Mouse (Mus musculus): ENCODE results near the gene Gyg. TPM values are rescaled to one million over a fixed set of nuclear protein-coding genes. Genes with fewer than 3 reads are reported as not detected.

Gene Gyg
- total and polyA plus RNA-seq, 3 experiments: 19.6 to 26.2 (median 22.7) TPM

DNA sequence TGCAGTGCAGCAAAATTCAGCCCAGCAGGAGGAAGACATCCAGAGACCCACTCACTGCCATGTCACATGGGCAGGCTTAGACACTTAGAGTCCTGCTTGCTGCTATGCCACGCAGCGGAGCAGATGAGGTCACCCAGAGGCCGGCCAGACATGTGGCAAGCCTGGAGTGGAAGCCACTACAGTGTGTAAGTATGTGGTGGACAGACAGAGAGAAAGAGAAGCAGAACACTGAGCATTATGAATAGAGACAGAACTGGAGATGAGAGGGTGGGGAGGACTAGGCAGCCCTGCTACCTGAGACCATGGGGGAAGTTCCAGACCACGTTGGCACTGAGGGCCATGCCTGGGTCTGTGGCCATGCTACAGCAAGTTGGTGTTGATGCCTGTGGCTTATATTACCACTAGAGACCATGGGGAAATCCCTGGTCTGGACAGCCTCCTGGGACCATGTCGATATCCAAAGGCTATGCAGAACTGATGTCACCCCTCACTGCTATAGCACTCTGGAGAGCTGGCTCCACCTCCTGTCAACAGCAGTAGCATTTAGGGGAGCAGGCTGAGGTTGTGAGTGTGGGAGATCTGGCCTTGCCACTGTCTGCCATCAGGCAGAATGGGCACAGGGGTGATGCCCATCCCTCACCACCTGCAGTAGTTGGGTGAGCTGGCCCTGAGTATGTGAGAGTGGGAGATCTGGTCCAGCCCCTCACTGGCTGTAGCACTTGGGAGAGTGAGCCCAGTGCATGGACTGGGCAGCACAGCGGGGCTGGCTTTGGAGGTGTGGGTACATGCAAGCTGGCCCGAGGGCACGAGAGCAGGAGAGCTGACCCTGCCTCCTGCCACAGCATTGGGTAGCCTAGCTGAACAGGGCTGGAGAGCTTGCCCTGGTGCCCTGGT, 24.4 kb downstream of the Gyg start:
- Histone ChIP-seq H3K4me2 (ENCODE audit: insufficient read depth, low read depth, poor library complexity, severe bottlenecking) (no peak overlapping the region), H3K27ac (ENCODE audit: insufficient read depth, low read depth) (peak overlapping the region; percentile 5; the same call in 1 of the 2 replicates), H3K4me3 (replicated peaks in 1 of 3; ENCODE audit: low read depth in 2 of 3, low read length in 2 of 3, poor library complexity in 1 of 3) (peak overlapping the region in 1 of 3 experiments; percentile 27), H3K79me2 (replicated peaks; ENCODE audit: control insufficient read depth, extremely low read depth, insufficient read depth, poor library complexity, severe bottlenecking) (no peaks in the 10 kb centered on the region), H3K9ac (ENCODE audit: insufficient read depth, low read depth) (no peak overlapping the region), H3K4me1 (ENCODE audit: control insufficient read depth in 1 of 2, insufficient read depth in 2 of 2) (peaks cover 19 to 21% of the 10 kb centered on the region in 2 experiments), H3K9me3 (replicated peaks; ENCODE audit: low read length) (no peaks in the 10 kb centered on the region), H3K27me3 (replicated peaks) (no peaks in the 10 kb centered on the region), H3K36me3 (replicated peaks in 1 of 2; ENCODE audit: control insufficient read depth in 1 of 2, insufficient read depth in 1 of 2, low read length in 1 of 2) (peaks cover 3 to 39% of the 10 kb centered on the region in 2 experiments)
- dilution Hi-C loops (cut with MboI; ENCODE audit: extremely low pct_ligation_motif_present, extremely low pct_unique_long_range_greater_than_20kb, low sequenced_read_pairs): no loop called here
- in situ Hi-C loops (cut with MboI; ENCODE audit: low pct_ligation_motif_present, low pct_unique_long_range_greater_than_20kb, low sequenced_read_pairs): no loop called here
- peak; percentile 62 for DNase-seq (ENCODE audit: extremely low read depth)
- no peak for TF ChIP-seq SMC3 (IDR thresholded peaks at IDR 0.05; ENCODE audit: low read depth, low read length)
- no peak for TF ChIP-seq CTCF (conservative IDR thresholded peaks at IDR 0.05 in 1 of 2, IDR thresholded peaks at IDR 0.05 in 1 of 2; ENCODE audit: low read depth in 2 of 2, low read length in 2 of 2)

DNA sequence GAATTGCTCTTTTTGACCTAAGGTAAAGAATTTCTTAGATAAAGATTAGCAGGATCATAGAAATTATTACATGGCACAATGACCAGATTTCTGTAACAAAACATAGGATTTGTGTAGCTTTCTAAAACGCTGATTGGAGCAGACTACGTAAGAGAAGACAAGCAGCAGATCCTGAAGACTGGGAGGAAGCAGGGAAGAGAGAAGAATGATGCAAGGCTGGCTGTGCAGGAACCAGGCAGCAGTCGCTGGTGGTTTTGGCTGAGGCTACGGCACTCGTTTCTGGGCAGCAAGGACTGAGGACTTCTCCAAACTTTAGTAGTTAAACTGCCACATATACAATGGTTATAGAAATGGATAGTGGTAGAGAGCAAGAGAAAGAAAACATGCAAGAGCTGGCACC, 25.6 kb downstream of the Gyg start:
- H3K27me3 ChIP-seq (replicated peaks): no peaks in the 10 kb centered on the region
- TF ChIP-seq MAFK (IDR thresholded peaks at IDR 0.05; ENCODE audit: insufficient replicate concordance, low read length) (no peak), ZKSCAN1 (IDR thresholded peaks at IDR 0.05; ENCODE audit: borderline replicate concordance, low read depth, low read length) (no peak), ZC3H11A (IDR thresholded peaks at IDR 0.05; ENCODE audit: low read depth, low read length) (no peak), MAZ (IDR thresholded peaks at IDR 0.05; ENCODE audit: low read depth, low read length) (no peak), USF1 (IDR thresholded peaks at IDR 0.05; ENCODE audit: low read depth, low read length) (no peak), IRF4 (IDR thresholded peaks at IDR 0.05; ENCODE audit: low read depth, low read length) (no peak)
- peaks cover 8 to 40% of the 10 kb centered on the region in 2 experiments for H3K36me3 ChIP-seq (replicated peaks in 1 of 2; ENCODE audit: control insufficient read depth in 1 of 2, insufficient read depth in 1 of 2, low read length in 1 of 2)
- no peak overlapping the region for H3K27ac ChIP-seq (ENCODE audit: insufficient read depth, low read depth)
- no peaks in the 10 kb centered on the region for H3K79me2 ChIP-seq (replicated peaks; ENCODE audit: control insufficient read depth, extremely low read depth, insufficient read depth, poor library complexity, severe bottlenecking)
- H3K9ac ChIP-seq (ENCODE audit: insufficient read depth, low read depth): no peak overlapping the region
- H3K9me3 ChIP-seq (replicated peaks; ENCODE audit: low read length): no peaks in the 10 kb centered on the region
- peaks cover 19 to 21% of the 10 kb centered on the region in 2 experiments for H3K4me1 ChIP-seq (ENCODE audit: control insufficient read depth in 1 of 2, insufficient read depth in 2 of 2)
- H3K4me2 ChIP-seq (ENCODE audit: insufficient read depth, low read depth, poor library complexity, severe bottlenecking): no peak overlapping the region
- dilution Hi-C loops (cut with MboI; ENCODE audit: extremely low pct_ligation_motif_present, extremely low pct_unique_long_range_greater_than_20kb, low sequenced_read_pairs) (no loop called here), in situ Hi-C loops (cut with MboI; ENCODE audit: low pct_ligation_motif_present, low pct_unique_long_range_greater_than_20kb, low sequenced_read_pairs) (no loop called here)
- no peak for DNase-seq (ENCODE audit: extremely low read depth)
- H3K4me3 ChIP-seq (replicated peaks in 1 of 3; ENCODE audit: low read depth in 2 of 3, low read length in 2 of 3, poor library complexity in 1 of 3): no peak overlapping the region

DNA sequence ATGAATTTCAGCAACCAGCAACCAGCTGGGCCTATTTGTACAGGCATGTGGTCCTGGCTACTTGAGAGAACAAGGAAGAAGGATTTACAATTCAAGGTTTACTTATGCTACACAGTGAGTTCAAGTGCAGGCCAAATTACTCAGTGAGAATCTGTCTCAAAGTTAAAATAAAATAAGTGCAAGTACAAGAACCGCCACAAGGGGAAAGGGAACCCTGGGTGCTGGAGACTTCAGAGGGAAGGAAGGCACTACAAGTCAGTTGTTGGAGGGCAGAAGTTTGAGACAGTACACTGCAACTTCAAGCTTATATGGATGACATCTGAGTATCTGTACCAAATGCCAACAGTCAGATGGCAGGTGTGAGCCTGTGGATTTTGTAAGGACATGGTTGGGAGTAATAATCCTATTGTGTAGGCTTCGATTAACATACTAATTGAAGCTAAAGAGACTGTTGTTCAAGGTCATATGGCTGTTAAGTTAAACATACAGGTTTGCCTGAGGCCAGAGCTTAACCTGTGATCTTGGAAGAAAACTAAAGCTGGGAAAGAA, 28.0 kb downstream of the Gyg start:
- peaks cover 12 to 34% of the 10 kb centered on the region in 2 experiments for H3K36me3 ChIP-seq (replicated peaks in 1 of 2; ENCODE audit: control insufficient read depth in 1 of 2, insufficient read depth in 1 of 2, low read length in 1 of 2)
- H3K4me3 ChIP-seq (replicated peaks in 1 of 3; ENCODE audit: low read depth in 2 of 3, low read length in 2 of 3, poor library complexity in 1 of 3): no peak overlapping the region
- H3K4me2 ChIP-seq (ENCODE audit: insufficient read depth, low read depth, poor library complexity, severe bottlenecking): no peak overlapping the region
- H3K27ac ChIP-seq (ENCODE audit: insufficient read depth, low read depth): no peak overlapping the region
- no peaks in the 10 kb centered on the region for H3K27me3 ChIP-seq (replicated peaks)
- H3K9ac ChIP-seq (ENCODE audit: insufficient read depth, low read depth): no peak overlapping the region
- TF ChIP-seq SMC3 (IDR thresholded peaks at IDR 0.05; ENCODE audit: low read depth, low read length): peak; percentile 14; the same call in 1 of the 2 replicates
- TF ChIP-seq MAFK (IDR thresholded peaks at IDR 0.05; ENCODE audit: insufficient replicate concordance, low read length): no peak
- TF ChIP-seq CTCF (conservative IDR thresholded peaks at IDR 0.05 in 1 of 2, IDR thresholded peaks at IDR 0.05 in 1 of 2; ENCODE audit: low read depth in 2 of 2, low read length in 2 of 2): peak; percentile 15 to 43; a peak in 2 of 4 replicates
- TF ChIP-seq MXI1 (IDR thresholded peaks at IDR 0.05; ENCODE audit: low read depth, low read length): no peak
- no peak for TF ChIP-seq E2F4 (IDR thresholded peaks at IDR 0.05; ENCODE audit: insufficient replicate concordance, low read depth, low read length)
- TF ChIP-seq UBTF (IDR thresholded peaks at IDR 0.05; ENCODE audit: low read depth, low read length): no peak
- no peak for TF ChIP-seq NRF1 (IDR thresholded peaks at IDR 0.05; ENCODE audit: low read depth, low read length)
- H3K79me2 ChIP-seq (replicated peaks; ENCODE audit: control insufficient read depth, extremely low read depth, insufficient read depth, poor library complexity, severe bottlenecking): no peaks in the 10 kb centered on the region
- dilution Hi-C loops (cut with MboI; ENCODE audit: extremely low pct_ligation_motif_present, extremely low pct_unique_long_range_greater_than_20kb, low sequenced_read_pairs): no loop called here
- no peaks in the 10 kb centered on the region for H3K9me3 ChIP-seq (replicated peaks; ENCODE audit: low read length)
- H3K4me1 ChIP-seq (ENCODE audit: control insufficient read depth in 1 of 2, insufficient read depth in 2 of 2): peaks cover 19 to 27% of the 10 kb centered on the region in 2 experiments
- in situ Hi-C loops (cut with MboI; ENCODE audit: low pct_ligation_motif_present, low pct_unique_long_range_greater_than_20kb, low sequenced_read_pairs): no loop called here
- no peak for DNase-seq (ENCODE audit: extremely low read depth)

Data from CH12.LX (cell line).